In genomic region chr11:117918541-117918940, GRCm38 (mm10) we compare ENCODE assay signal across 20 mouse cellular contexts. TPM values are rescaled to one million over a fixed set of nuclear protein-coding genes. Genes with fewer than 3 reads are reported as not detected.
"Had no signal": no experiment of that assay in that cellular context is flagged by ENCODE, and none has a peak within 500 bp of the region (broad histone marks: within the 10 kb centered on the region; RNA-seq: fewer than 3 reads in every experiment).

No protein-coding gene starts in this region.

- DNase-seq: left cerebral cortex, postnatal 4 days; liver; lung, adult 18-20 months; lung, postnatal 10 days; lung, postnatal 36 days; midbrain, embryonic 14.5 days; thymus, adult 2 months; thymus, postnatal 14 days; thymus, postnatal 4 days had no signal

- H3K27ac ChIP-seq: intestine, embryonic 15.5 days; kidney, embryonic 15.5 days; limb, embryonic 13.5 days; liver, embryonic 12.5 days; liver, embryonic 15.5 days; lung, embryonic 15.5 days; neural tube, embryonic 12.5 days; neural tube, embryonic 15.5 days; stomach, postnatal 0 days had no signal

- H3K27me3 ChIP-seq: intestine, embryonic 15.5 days; kidney, embryonic 15.5 days; limb, embryonic 13.5 days; lung, embryonic 15.5 days; neural tube, embryonic 15.5 days had no signal

- H3K4me3 ChIP-seq: intestine, embryonic 15.5 days; kidney, embryonic 15.5 days; limb, embryonic 13.5 days; liver, embryonic 12.5 days; liver, embryonic 15.5 days; lung, embryonic 15.5 days; neural tube, embryonic 12.5 days; neural tube, embryonic 15.5 days had no signal

- H3K9me3 ChIP-seq: intestine, embryonic 15.5 days; neural tube, embryonic 15.5 days had no signal

- H3K36me3 ChIP-seq: intestine, embryonic 15.5 days; kidney, embryonic 15.5 days; limb, embryonic 13.5 days; liver, embryonic 12.5 days; lung, embryonic 15.5 days; neural tube, embryonic 12.5 days; neural tube, embryonic 15.5 days had no signal

RNA-seq across cellular contexts. Expression of gene Tmem235, which starts 58.0 kb away (rescaled TPM):
- polyA plus RNA-seq: intestine, embryonic 15.5 days; kidney, embryonic 15.5 days; limb, embryonic 13.5 days; liver, embryonic 12.5 days; liver, embryonic 15.5 days; lung, embryonic 15.5 days; midbrain, embryonic 11.5 days; midbrain, embryonic 14.5 days; neural tube, embryonic 12.5 days; neural tube, embryonic 15.5 days; stomach, embryonic 14.5 days; stomach, postnatal 0 days had no signal
